Mouse (Mus musculus): ENCODE data around the gene Yrdc.
A peak's percentile ranks its signal among the peaks of the same experiment; 100 is the strongest.

Gene Yrdc

GRCm38 (mm10) chr4:124829671-124830070 is 20.8 kb upstream of the Yrdc start:
- H3K36me3 ChIP-seq (ENCODE audit: control insufficient read depth, insufficient read depth, low read length, poor library complexity, severe bottlenecking), result peaks cover 4% of the 10 kb centered on the region
- no peak for DNase-seq (ENCODE audit: low read depth, low spot score)
- H3K27me3 ChIP-seq (ENCODE audit: control insufficient read depth, insufficient read depth, low read length, poor library complexity, severe bottlenecking), result no peaks in the 10 kb centered on the region

DNA sequence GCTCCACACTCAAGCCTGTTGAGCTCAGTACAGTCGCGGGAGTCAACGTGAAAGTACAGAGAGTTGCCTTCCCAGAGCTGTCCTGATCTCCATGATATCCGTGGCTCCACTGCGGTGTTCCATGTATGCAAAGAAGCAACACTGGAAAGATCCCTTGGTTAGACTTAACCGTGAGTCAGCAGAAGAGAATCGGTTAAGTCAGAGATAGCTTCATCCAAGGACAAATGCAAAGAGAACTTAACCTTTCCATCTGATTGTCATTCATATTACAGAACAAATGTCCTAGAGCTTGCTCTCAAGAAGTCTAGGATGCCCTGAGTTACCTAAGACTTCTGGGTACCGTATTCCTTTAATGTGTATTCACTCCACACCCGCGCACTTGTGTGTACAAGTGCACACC is 17.7 kb upstream of the Yrdc start:
- H3K27me3 ChIP-seq (ENCODE audit: control insufficient read depth, insufficient read depth, low read length, poor library complexity, severe bottlenecking), result no peaks in the 10 kb centered on the region
- H3K36me3 ChIP-seq (ENCODE audit: control insufficient read depth, insufficient read depth, low read length, poor library complexity, severe bottlenecking), result peaks cover 2% of the 10 kb centered on the region
- no peak for DNase-seq (ENCODE audit: low read depth, low spot score)

DNA sequence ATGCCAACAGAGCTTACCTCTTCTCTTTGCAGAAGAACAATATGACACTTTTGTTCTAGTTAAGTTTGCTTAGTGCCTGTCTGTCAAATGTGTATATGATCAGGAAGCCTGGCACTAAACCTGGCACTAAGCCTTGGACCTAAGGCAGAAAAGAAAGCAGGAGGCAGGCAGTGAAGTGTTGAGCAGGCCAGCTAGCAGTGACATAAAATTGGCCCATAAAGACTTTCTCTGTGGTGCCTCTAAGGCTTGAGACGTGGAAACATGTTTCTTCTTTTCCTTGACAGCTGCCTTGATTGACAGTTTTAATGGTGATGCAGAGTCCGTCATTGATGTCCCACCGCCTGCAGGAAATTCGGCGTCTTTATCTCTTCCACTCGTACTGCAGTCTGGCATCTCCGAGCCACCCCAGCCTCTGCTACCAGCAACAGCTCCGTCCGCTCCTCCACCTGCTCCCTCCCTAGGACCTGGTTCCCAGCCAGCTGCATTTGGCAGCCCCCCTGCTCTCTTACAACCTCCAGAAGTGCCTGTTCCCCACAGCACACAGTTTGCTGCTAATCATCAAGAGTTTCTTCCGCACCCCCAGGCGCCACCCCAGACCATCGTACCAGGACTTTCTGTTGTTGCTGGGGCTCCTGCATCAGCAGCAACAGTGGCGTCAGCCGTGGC is 12.3 kb upstream of the Yrdc start:
- H3K27me3 ChIP-seq (ENCODE audit: control insufficient read depth, insufficient read depth, low read length, poor library complexity, severe bottlenecking), result no peaks in the 10 kb centered on the region
- H3K36me3 ChIP-seq (ENCODE audit: control insufficient read depth, insufficient read depth, low read length, poor library complexity, severe bottlenecking), result peaks cover 3% of the 10 kb centered on the region; the same call in 1 of the 2 replicates

GRCm38 (mm10) chr4:124840998-124841397 is 9.5 kb upstream of the Yrdc start:
- peak; percentile 41 for DNase-seq (ENCODE audit: low read depth, low spot score)
- peaks cover 3% of the 10 kb centered on the region; the same call in 1 of the 2 replicates for H3K36me3 ChIP-seq (ENCODE audit: control insufficient read depth, insufficient read depth, low read length, poor library complexity, severe bottlenecking)
- no peaks in the 10 kb centered on the region for H3K27me3 ChIP-seq (ENCODE audit: control insufficient read depth, insufficient read depth, low read length, poor library complexity, severe bottlenecking)

More for the DNA sequence above, 12.3 kb upstream of the Yrdc start:
- DNase-seq (ENCODE audit: low read depth, low spot score), result no peak

- no peaks in the 10 kb centered on the region for H3K27me3 ChIP-seq (ENCODE audit: control insufficient read depth, insufficient read depth, low read length, poor library complexity, severe bottlenecking)
- H3K36me3 ChIP-seq (ENCODE audit: control insufficient read depth, insufficient read depth, low read length, poor library complexity, severe bottlenecking), result no peaks in the 10 kb centered on the region; the same call in 1 of the 2 replicates
- peak; percentile 61 for DNase-seq (ENCODE audit: low read depth, low spot score)
Observed at GRCm38 (mm10) chr4:124843493-124843892, 7.0 kb upstream of the Yrdc start.

- DNase-seq (ENCODE audit: low read depth, low spot score), result peak; percentile 79
- no peaks in the 10 kb centered on the region for H3K27me3 ChIP-seq (ENCODE audit: control insufficient read depth, insufficient read depth, low read length, poor library complexity, severe bottlenecking)
- H3K36me3 ChIP-seq (ENCODE audit: control insufficient read depth, insufficient read depth, low read length, poor library complexity, severe bottlenecking), result no peaks in the 10 kb centered on the region
Observed at GRCm38 (mm10) chr4:124847573-124847972, 2.9 kb upstream of the Yrdc start.

DNA sequence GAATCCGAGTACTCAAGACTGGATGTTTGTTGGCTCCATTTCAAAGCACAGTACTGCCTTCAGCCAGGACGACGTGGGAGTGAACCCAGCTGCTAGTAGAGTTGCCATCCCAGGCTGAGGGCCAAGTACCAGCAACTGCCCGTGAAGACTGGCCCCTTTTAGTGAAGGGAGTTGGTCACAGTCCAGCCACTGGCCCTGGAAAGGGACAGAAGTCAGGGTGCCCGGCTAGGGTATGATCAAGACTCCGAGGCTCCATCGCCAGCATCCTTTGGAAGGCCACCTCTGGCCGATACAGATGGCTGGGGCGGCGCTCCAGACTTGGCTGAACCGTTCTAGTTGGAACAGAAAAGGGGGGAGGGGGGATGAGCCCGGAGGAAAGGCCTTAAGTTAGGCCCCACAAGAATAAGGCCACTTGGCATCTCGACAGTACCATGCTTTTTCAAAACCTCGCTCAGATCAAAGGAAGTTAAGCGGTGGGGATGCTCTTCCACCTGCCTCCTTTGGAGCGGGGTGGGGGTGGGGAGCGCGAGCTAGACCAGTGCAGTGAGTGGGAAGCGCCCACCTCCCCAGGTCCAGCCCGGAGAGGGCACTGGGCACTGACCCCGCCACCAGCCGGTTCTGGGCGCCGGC is 733 bp upstream of the Yrdc start:
- no peak for DNase-seq (ENCODE audit: low read depth, low spot score)
- Histone ChIP-seq H3K36me3 (ENCODE audit: control insufficient read depth, insufficient read depth, low read length, poor library complexity, severe bottlenecking) (peaks cover 2% of the 10 kb centered on the region), H3K27me3 (ENCODE audit: control insufficient read depth, insufficient read depth, low read length, poor library complexity, severe bottlenecking) (no peaks in the 10 kb centered on the region)

DNA sequence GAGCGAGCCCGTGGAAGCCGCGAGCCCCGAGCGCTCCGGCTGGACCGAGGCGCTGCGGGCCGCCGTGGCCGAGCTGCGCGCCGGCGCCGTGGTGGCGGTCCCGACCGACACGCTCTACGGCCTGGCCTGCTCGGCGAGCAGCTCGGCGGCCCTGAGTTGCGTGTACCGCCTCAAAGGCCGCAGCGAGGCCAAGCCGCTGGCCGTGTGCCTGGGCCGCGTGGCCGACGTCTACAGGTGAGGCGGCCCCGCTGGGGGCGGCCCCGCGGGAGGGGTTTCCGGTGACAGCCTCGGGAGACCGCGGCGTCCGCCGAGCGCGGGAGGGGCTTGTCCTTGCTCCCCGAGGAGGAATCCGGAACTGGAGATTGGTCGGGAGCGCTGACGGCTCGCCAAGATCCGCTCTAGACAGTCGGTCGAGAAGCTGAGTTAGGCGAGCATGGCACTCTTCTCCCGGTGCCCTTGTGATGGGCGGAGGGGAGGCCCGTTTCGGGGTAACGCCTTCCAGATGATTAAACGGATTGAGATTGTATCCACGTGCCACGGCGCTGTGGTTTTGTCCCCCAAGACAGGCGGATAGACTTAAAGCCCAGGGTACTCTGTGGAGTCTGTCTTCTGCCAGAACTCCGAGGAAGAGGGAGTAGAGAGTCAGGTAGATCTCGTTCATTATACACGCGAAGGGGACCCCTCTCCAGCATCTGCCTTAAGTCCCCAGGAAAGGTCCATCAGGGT is 617 bp downstream of the Yrdc start, which contains the start of gene 1110065P20Rik:
Gene 1110065P20Rik (minus strand): TSS at position 264 of the 726 bp plus-strand sequence.
- peak; percentile 72 for DNase-seq (ENCODE audit: low read depth, low spot score)
- H3K27me3 ChIP-seq (ENCODE audit: control insufficient read depth, insufficient read depth, low read length, poor library complexity, severe bottlenecking), result no peaks in the 10 kb centered on the region
- H3K36me3 ChIP-seq (ENCODE audit: control insufficient read depth, insufficient read depth, low read length, poor library complexity, severe bottlenecking), result peaks cover 4% of the 10 kb centered on the region

- Histone ChIP-seq H3K27me3 (ENCODE audit: control insufficient read depth, insufficient read depth, low read length, poor library complexity, severe bottlenecking) (peaks cover 1% of the 10 kb centered on the region), H3K36me3 (ENCODE audit: control insufficient read depth, insufficient read depth, low read length, poor library complexity, severe bottlenecking) (peaks cover 4% of the 10 kb centered on the region)
- no peak for DNase-seq (ENCODE audit: low read depth, low spot score)
Observed at GRCm38 (mm10) chr4:124856294-124856693, 5.8 kb downstream of the Yrdc start.

- Histone ChIP-seq H3K27me3 (ENCODE audit: control insufficient read depth, insufficient read depth, low read length, poor library complexity, severe bottlenecking) (peaks cover 3% of the 10 kb centered on the region), H3K36me3 (ENCODE audit: control insufficient read depth, insufficient read depth, low read length, poor library complexity, severe bottlenecking) (peaks cover 4% of the 10 kb centered on the region)
- no peak for DNase-seq (ENCODE audit: low read depth, low spot score)
Observed at GRCm38 (mm10) chr4:124858370-124858769, 7.9 kb downstream of the Yrdc start.

- DNase-seq (ENCODE audit: low read depth, low spot score), result peak; percentile 35
- Histone ChIP-seq H3K36me3 (ENCODE audit: control insufficient read depth, insufficient read depth, low read length, poor library complexity, severe bottlenecking) (0 out of 2 replicates have a peak, but pooled peaks cover 1% of the 10 kb centered on the region), H3K27me3 (ENCODE audit: control insufficient read depth, insufficient read depth, low read length, poor library complexity, severe bottlenecking) (peaks cover 3% of the 10 kb centered on the region)
Observed at GRCm38 (mm10) chr4:124860446-124860845, 10.0 kb downstream of the Yrdc start.

DNA sequence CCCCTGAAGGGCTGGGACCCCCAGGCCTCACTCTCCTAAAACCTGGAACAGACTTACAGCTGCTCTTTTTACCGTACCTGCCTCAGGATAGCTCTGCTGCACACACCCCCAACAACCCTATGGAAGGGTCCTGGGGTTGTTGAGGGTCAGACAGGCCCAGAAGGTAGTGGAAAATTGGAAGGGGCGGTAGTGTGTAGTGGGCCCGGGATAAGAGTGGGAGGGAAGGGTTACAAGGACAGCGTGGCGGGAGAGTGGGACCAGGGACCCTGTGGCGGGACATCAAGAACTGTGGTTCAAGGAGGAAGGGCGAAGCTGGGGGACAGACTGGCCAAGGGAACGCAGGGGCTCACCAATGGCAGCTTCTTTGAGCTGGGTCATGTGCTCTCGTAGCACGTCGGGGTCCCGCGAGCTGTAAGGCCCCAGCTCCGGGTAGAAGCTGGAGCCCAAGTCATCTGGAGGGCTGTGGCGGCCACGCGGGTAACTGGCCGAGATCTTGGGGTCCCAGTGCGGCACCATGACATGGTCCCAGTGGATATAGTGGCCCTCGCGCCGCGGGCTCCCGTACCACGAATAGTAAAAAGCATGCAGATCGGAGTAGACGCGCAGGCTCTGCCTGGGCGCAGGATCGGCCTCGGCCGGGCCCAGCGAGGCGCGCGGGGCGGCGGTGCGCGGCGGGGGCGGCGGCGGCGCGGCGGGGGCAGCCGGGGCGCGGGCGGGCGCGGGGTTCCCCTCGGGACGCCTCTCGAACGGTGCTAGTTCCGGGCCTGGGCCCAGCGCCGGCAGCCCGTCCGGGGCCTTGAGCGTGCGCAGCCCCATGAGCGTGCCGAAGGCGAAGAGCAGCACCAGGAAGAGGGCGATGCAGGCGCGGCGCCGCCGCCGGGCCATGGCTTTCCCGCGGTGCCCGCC is 11.1 kb downstream of the Yrdc start, which contains the start of gene Maneal:
Gene Maneal (minus strand): TSS at position 889 of the 906 bp plus-strand sequence.
- H3K27me3 ChIP-seq (ENCODE audit: control insufficient read depth, insufficient read depth, low read length, poor library complexity, severe bottlenecking), result peaks cover 3% of the 10 kb centered on the region
- no peak for DNase-seq (ENCODE audit: low read depth, low spot score)
- no peaks in the 10 kb centered on the region for H3K36me3 ChIP-seq (ENCODE audit: control insufficient read depth, insufficient read depth, low read length, poor library complexity, severe bottlenecking)

- H3K36me3 ChIP-seq (ENCODE audit: control insufficient read depth, insufficient read depth, low read length, poor library complexity, severe bottlenecking), result no peaks in the 10 kb centered on the region
- no peak for DNase-seq (ENCODE audit: low read depth, low spot score)
- H3K27me3 ChIP-seq (ENCODE audit: control insufficient read depth, insufficient read depth, low read length, poor library complexity, severe bottlenecking), result no peaks in the 10 kb centered on the region
Observed at GRCm38 (mm10) chr4:124872719-124873118, 22.2 kb downstream of the Yrdc start.

DNA sequence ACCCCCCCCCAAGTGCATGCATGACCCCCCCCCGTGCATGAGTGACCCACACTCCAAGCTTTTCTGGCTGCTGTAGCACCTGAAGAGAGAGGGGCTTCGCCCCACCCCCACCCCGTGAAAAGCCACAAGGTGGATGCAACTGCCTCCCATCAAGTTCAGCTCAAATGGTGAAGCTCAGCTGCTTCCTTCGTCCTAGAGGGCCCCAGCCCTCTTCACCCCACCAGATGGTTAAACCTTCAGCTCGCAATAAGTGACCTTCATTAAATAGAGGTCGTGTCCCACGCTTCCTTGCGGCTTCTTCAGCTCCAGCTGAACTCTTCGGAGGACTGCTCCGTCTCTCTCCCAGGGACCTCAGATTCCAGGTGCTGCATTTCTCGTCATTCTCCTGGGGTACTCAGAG is 30.1 kb downstream of the Yrdc start, which contains the start of gene Epha10:
Gene Epha10 (plus strand): TSS at position 301 of the 400 bp plus-strand sequence.
- Histone ChIP-seq H3K36me3 (ENCODE audit: control insufficient read depth, insufficient read depth, low read length, poor library complexity, severe bottlenecking) (no peaks in the 10 kb centered on the region), H3K27me3 (ENCODE audit: control insufficient read depth, insufficient read depth, low read length, poor library complexity, severe bottlenecking) (no peaks in the 10 kb centered on the region; the same call in 1 of the 2 replicates)
- no peak for DNase-seq (ENCODE audit: low read depth, low spot score)
